Mouse (Mus musculus) limb, embryonic 15.5 days (tissue): ENCODE measurements around the gene Ankrd33b. TPM values are rescaled to one million over a fixed set of nuclear protein-coding genes. Genes with fewer than 3 reads are reported as not detected.

Source experiments
- ATAC-seq: fragments of 200-750 bp; cut with Nextera tagmentation; 2 replicates; pipeline ENCODE4 v1.8.0; 2017; ENCODE audit warnings: low read depth, moderate TSS enrichment; ENCODE audit not compliant: insufficient number of reproducible peaks, low FRiP score, low TSS enrichment
- H3K27ac ChIP-seq: fragments of 300-500 bp; sonication (generic); 2 replicates; pipeline ENCODE4 v1.5.1; 2015; ENCODE audit warnings: moderate library complexity, mild to moderate bottlenecking, inconsistent platforms
- H3K27me3 ChIP-seq: fragments of 300-500 bp; sonication (generic); 2 replicates; pipeline ENCODE4 v1.6.1; 2015; ENCODE audit warnings: inconsistent platforms
- H3K36me3 ChIP-seq: fragments of 300-500 bp; sonication (generic); 2 replicates; pipeline ENCODE4 v1.6.1; 2015; ENCODE audit warnings: inconsistent platforms
- H3K4me1 ChIP-seq: fragments of 300-500 bp; sonication (generic); 2 replicates; pipeline ENCODE4 v1.6.1; 2015; ENCODE audit warnings: inconsistent platforms
- H3K4me2 ChIP-seq: fragments of 300-500 bp; sonication (generic); 2 replicates; pipeline ENCODE4 v1.6.1; 2015; ENCODE audit warnings: mild to moderate bottlenecking, inconsistent platforms
- H3K4me3 ChIP-seq: fragments of 300-500 bp; sonication (generic); 2 replicates; pipeline ENCODE4 v1.5.1; 2015; ENCODE audit warnings: mild to moderate bottlenecking, inconsistent platforms
- H3K9ac ChIP-seq: fragments of 300-500 bp; sonication (generic); 2 replicates; pipeline ENCODE4 v1.6.1; 2015; ENCODE audit warnings: inconsistent platforms
- H3K9me3 ChIP-seq: fragments of 300-500 bp; sonication (generic); 2 replicates; pipeline ENCODE4 v1.6.1; 2016; ENCODE audit warnings: inconsistent platforms
- WGBS: fragments of 180-500 bp; shearing (Covaris S2); methylation state at CpG from one replicate; pipeline ENCODE4 v1.1.7; 2015; 5-methylcytosine and 5-hydroxymethylcytosine counted together
- polyA plus RNA-seq: library from polyadenylated mRNA; unstranded; fragments of >200 nt; fragmentation: Nextera tagmentation; extraction: Ambion mirVana; gene quantifications from 2 replicates; pipeline ENCODE4 v1.2.1, GENCODE M21; 2015

The Ankrd33b gene
- polyA plus RNA-seq, 1 experiment from 2014 or later: 0.61 TPM

GRCm38 (mm10) chr15:31269558-31269957 lies 98.0 kb downstream of the Ankrd33b start:
- H3K4me2 ChIP-seq: no peak overlapping the region
- 0 out of 2 replicates have a peak, but pooled peaks cover 6% of the 10 kb centered on the region for H3K4me1 ChIP-seq
- H3K27me3 ChIP-seq: no peaks in the 10 kb centered on the region
- H3K9me3 ChIP-seq: no peaks in the 10 kb centered on the region
- 86% methylated on average over 4 of the region's 4 CpGs for WGBS
- ATAC-seq: peak; percentile 17; the same call in 1 of the 2 replicates
- H3K9ac ChIP-seq: no peak overlapping the region
- H3K27ac ChIP-seq: no peak overlapping the region
- no peak overlapping the region for H3K4me3 ChIP-seq
- H3K36me3 ChIP-seq: peaks cover 26% of the 10 kb centered on the region

GRCm38 (mm10) chr15:31268148-31268547 lies 99.4 kb downstream of the Ankrd33b start:
- H3K36me3 ChIP-seq: peaks cover 13% of the 10 kb centered on the region
- no peak overlapping the region for H3K4me3 ChIP-seq
- no peaks in the 10 kb centered on the region for H3K27me3 ChIP-seq
- ATAC-seq: no peak
- WGBS: 88% methylated on average over 6 of the region's 6 CpGs
- H3K27ac ChIP-seq: no peak overlapping the region
- H3K4me2 ChIP-seq: no peak overlapping the region
- no peaks in the 10 kb centered on the region for H3K9me3 ChIP-seq
- 0 out of 2 replicates have a peak, but pooled peaks cover 8% of the 10 kb centered on the region for H3K4me1 ChIP-seq
- no peak overlapping the region for H3K9ac ChIP-seq

DNA sequence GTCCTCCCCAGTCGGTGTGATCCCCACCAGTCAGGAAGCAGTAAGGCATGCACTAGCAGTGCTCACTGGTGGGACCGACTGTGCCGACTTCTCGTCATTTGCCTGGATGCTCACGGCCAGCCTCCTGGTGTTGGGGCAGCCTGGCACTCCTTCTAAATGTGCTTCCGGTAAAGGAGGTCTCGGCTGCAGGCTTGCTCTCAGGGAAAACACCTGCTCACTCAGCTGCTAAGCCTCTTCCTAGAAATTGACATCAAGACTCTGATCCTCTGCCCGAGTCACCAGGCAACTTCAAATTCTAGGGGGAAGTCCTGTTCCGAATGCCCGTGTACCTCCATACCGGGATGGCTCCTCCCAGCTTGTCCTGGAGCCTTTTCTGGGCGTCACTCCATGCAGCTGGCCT lies 101.7 kb downstream of the Ankrd33b start:
- H3K27ac ChIP-seq: no peak overlapping the region
- H3K9ac ChIP-seq: no peak overlapping the region
- 86% methylated on average over 12 of the region's 12 CpGs for WGBS
- no peaks in the 10 kb centered on the region for H3K9me3 ChIP-seq
- 0 out of 2 replicates have a peak, but pooled peaks cover 8% of the 10 kb centered on the region for H3K4me1 ChIP-seq
- no peak overlapping the region for H3K4me3 ChIP-seq
- no peaks in the 10 kb centered on the region for H3K27me3 ChIP-seq
- H3K4me2 ChIP-seq: no peak overlapping the region
- H3K36me3 ChIP-seq: no peaks in the 10 kb centered on the region
- ATAC-seq: no peak

DNA sequence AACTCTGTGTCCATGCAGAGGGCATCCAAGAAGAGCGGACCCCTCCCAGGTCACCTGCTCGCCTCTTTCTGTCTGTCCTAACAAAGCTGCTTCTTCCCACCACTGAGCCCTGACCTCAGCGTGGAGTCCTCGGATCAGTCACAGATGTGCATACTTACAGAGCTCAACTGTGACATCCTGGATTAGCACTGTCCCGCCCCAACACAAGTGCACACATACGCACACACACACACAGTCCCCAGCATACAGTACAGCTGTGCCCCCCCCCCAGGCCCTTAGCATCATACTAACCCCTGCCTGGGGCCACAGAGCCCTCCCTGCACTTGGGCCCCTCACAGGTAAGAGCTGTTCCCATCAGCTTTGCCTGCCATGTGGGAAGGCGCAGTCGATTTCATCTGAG lies 102.1 kb downstream of the Ankrd33b start:
- no peaks in the 10 kb centered on the region for H3K9me3 ChIP-seq
- H3K27ac ChIP-seq: no peak overlapping the region
- H3K36me3 ChIP-seq: no peaks in the 10 kb centered on the region
- no peak overlapping the region for H3K4me3 ChIP-seq
- no peak for ATAC-seq
- no peaks in the 10 kb centered on the region for H3K27me3 ChIP-seq
- H3K4me2 ChIP-seq: no peak overlapping the region
- 0 out of 2 replicates have a peak, but pooled peaks cover 8% of the 10 kb centered on the region for H3K4me1 ChIP-seq
- 89% methylated on average over 8 of the region's 8 CpGs for WGBS
- H3K9ac ChIP-seq: no peak overlapping the region

DNA sequence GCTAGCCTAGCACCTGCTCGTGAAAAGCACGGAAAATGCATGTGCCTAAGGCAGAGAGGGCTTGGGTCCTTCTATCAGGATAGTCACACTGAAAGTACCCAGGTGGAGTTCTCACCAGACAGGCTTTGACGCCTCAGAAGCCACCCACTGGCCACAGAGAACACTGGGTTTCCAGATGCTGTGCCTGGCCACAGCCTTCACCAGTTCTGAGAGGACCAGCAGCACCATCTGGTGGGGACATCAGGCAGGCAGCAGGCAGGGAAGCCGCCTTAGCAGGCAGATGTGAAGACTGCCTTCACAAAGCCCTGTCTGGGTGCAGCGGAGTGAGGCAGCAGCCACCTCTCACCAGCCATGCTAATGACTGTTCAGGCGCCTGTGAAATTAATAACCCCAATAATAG lies 102.7 kb downstream of the Ankrd33b start:
- ATAC-seq: no peak
- H3K9me3 ChIP-seq: no peaks in the 10 kb centered on the region
- no peaks in the 10 kb centered on the region for H3K36me3 ChIP-seq
- H3K4me3 ChIP-seq: no peak overlapping the region
- 0 out of 2 replicates have a peak, but pooled peaks cover 8% of the 10 kb centered on the region for H3K4me1 ChIP-seq
- H3K4me2 ChIP-seq: no peak overlapping the region
- H3K27ac ChIP-seq: no peak overlapping the region
- no peak overlapping the region for H3K9ac ChIP-seq
- 25% methylated on average over 6 of the region's 6 CpGs for WGBS
- no peaks in the 10 kb centered on the region for H3K27me3 ChIP-seq

- H3K4me3 ChIP-seq: no peak overlapping the region
- H3K36me3 ChIP-seq: no peaks in the 10 kb centered on the region
- no peak for ATAC-seq
- H3K27ac ChIP-seq: no peak overlapping the region
- no peak overlapping the region for H3K9ac ChIP-seq
- H3K4me2 ChIP-seq: no peak overlapping the region
- 70% methylated on average over 9 of the region's 9 CpGs for WGBS
- H3K27me3 ChIP-seq: no peaks in the 10 kb centered on the region
- H3K4me1 ChIP-seq: peaks cover 18% of the 10 kb centered on the region
- H3K9me3 ChIP-seq: no peaks in the 10 kb centered on the region
Measured at GRCm38 (mm10) chr15:31262361-31262760, 105.2 kb downstream of the Ankrd33b start.

GRCm38 (mm10) chr15:31261094-31261493 lies 106.4 kb downstream of the Ankrd33b start:
- WGBS: 84% methylated on average over 10 of the region's 10 CpGs
- ATAC-seq: no peak
- no peak overlapping the region for H3K4me2 ChIP-seq
- H3K4me1 ChIP-seq: peaks cover 18% of the 10 kb centered on the region
- no peak overlapping the region for H3K27ac ChIP-seq
- H3K9me3 ChIP-seq: no peaks in the 10 kb centered on the region
- H3K27me3 ChIP-seq: no peaks in the 10 kb centered on the region
- H3K4me3 ChIP-seq: no peak overlapping the region
- no peak overlapping the region for H3K9ac ChIP-seq
- H3K36me3 ChIP-seq: no peaks in the 10 kb centered on the region

GRCm38 (mm10) chr15:31258693-31259439 lies 108.7 kb downstream of the Ankrd33b start:
- no peak for ATAC-seq
- no peak overlapping the region for H3K9ac ChIP-seq
- H3K4me1 ChIP-seq: peaks cover 10% of the 10 kb centered on the region
- H3K36me3 ChIP-seq: no peaks in the 10 kb centered on the region
- no peak overlapping the region for H3K4me3 ChIP-seq
- H3K27me3 ChIP-seq: no peaks in the 10 kb centered on the region
- H3K4me2 ChIP-seq: no peak overlapping the region
- 70% methylated on average over 18 of the region's 18 CpGs for WGBS
- no peaks in the 10 kb centered on the region for H3K9me3 ChIP-seq
- no peak overlapping the region for H3K27ac ChIP-seq

GRCm38 (mm10) chr15:31258029-31258692 lies 109.4 kb downstream of the Ankrd33b start:
- H3K36me3 ChIP-seq: no peaks in the 10 kb centered on the region
- peaks cover 10% of the 10 kb centered on the region for H3K4me1 ChIP-seq
- H3K4me2 ChIP-seq: no peak overlapping the region
- ATAC-seq: no peak
- H3K9me3 ChIP-seq: no peaks in the 10 kb centered on the region
- H3K27ac ChIP-seq: no peak overlapping the region
- H3K9ac ChIP-seq: no peak overlapping the region
- WGBS: 49% methylated on average over 21 of the region's 21 CpGs
- no peaks in the 10 kb centered on the region for H3K27me3 ChIP-seq
- H3K4me3 ChIP-seq: no peak overlapping the region

DNA sequence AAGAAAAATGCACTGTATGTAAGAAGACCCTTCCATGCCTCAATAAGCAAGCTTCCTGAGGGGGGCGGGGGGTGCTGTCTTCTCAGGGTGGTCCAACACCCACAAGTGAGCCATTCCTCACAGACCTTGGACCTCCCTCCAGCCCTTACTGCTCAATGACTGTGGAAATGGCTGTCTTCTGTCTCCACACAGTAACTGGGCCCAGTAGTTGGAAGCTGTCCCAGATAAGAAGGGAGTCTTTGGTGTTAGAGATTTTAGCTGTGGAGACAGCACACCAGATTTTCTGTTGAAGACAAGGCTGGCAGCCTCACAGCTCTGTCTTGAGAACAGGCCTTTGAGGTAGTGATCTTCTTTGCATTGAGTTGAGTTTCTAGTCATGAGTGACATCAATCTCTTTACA lies 110.2 kb downstream of the Ankrd33b start:
- no peak overlapping the region for H3K27ac ChIP-seq
- 79% methylated on average over 1 of the region's 1 CpGs for WGBS
- H3K4me3 ChIP-seq: no peak overlapping the region
- no peak overlapping the region for H3K4me2 ChIP-seq
- H3K4me1 ChIP-seq: peaks cover 10% of the 10 kb centered on the region
- no peak for ATAC-seq
- H3K9ac ChIP-seq: no peak overlapping the region
- H3K27me3 ChIP-seq: no peaks in the 10 kb centered on the region
- H3K36me3 ChIP-seq: no peaks in the 10 kb centered on the region
- no peaks in the 10 kb centered on the region for H3K9me3 ChIP-seq

GRCm38 (mm10) chr15:31255762-31256161 lies 111.8 kb downstream of the Ankrd33b start:
- peaks cover 13% of the 10 kb centered on the region for H3K4me1 ChIP-seq
- ATAC-seq: no peak
- WGBS: 60% methylated on average over 6 of the region's 6 CpGs
- no peak overlapping the region for H3K9ac ChIP-seq
- no peaks in the 10 kb centered on the region for H3K27me3 ChIP-seq
- no peak overlapping the region for H3K4me3 ChIP-seq
- no peak overlapping the region for H3K27ac ChIP-seq
- H3K9me3 ChIP-seq: no peaks in the 10 kb centered on the region
- H3K36me3 ChIP-seq: no peaks in the 10 kb centered on the region
- no peak overlapping the region for H3K4me2 ChIP-seq

- no peaks in the 10 kb centered on the region for H3K9me3 ChIP-seq
- no peak overlapping the region for H3K4me2 ChIP-seq
- no peak overlapping the region for H3K9ac ChIP-seq
- H3K27ac ChIP-seq: no peak overlapping the region
- H3K36me3 ChIP-seq: no peaks in the 10 kb centered on the region
- H3K4me3 ChIP-seq: no peak overlapping the region
- no peak for ATAC-seq
- peaks cover 20% of the 10 kb centered on the region for H3K4me1 ChIP-seq
- no peaks in the 10 kb centered on the region for H3K27me3 ChIP-seq
- WGBS: 85% methylated on average over 9 of the region's 9 CpGs
Measured at GRCm38 (mm10) chr15:31254939-31255535, 112.5 kb downstream of the Ankrd33b start.
